Mouse (Mus musculus) forebrain, embryonic 13.5 days (tissue): ENCODE measurements around the gene Slc16a12. TPM values are rescaled to one million over a fixed set of nuclear protein-coding genes. Genes with fewer than 3 reads are reported as not detected.
"Not testable (repeated sequence)": the region's sequence is repeated elsewhere in the genome, so short reads cannot be mapped to it uniquely, and the experiment has no call there.

Source experiments
- ATAC-seq: fragments of 200-750 bp; cut with Nextera tagmentation; 2 replicates; pipeline ENCODE4 v1.8.0; 2017
- H3K27ac ChIP-seq: fragments of 300-500 bp; sonication (generic); 2 replicates; pipeline ENCODE4 v1.5.1; 2015; ENCODE audit warnings: inconsistent platforms, mild to moderate bottlenecking, moderate library complexity
- H3K27me3 ChIP-seq: fragments of 300-500 bp; sonication (generic); 2 replicates; pipeline ENCODE4 v1.6.1; 2015; ENCODE audit warnings: mild to moderate bottlenecking, inconsistent platforms
- H3K36me3 ChIP-seq: fragments of 300-500 bp; sonication (generic); 2 replicates; pipeline ENCODE4 v1.6.1; 2015; ENCODE audit warnings: mild to moderate bottlenecking, inconsistent platforms; ENCODE audit not compliant: poor library complexity, severe bottlenecking
- H3K4me1 ChIP-seq: fragments of 300-500 bp; sonication (generic); 2 replicates; pipeline ENCODE4 v1.6.1; 2015; ENCODE audit warnings: inconsistent platforms
- H3K4me2 ChIP-seq: fragments of 300-500 bp; sonication (generic); 2 replicates; pipeline ENCODE4 v1.6.1; 2015; ENCODE audit warnings: inconsistent platforms, mild to moderate bottlenecking, moderate library complexity
- H3K4me3 ChIP-seq: fragments of 300-500 bp; sonication (generic); 2 replicates; pipeline ENCODE4 v1.5.1; 2015; ENCODE audit warnings: mild to moderate bottlenecking, inconsistent platforms
- H3K9ac ChIP-seq: fragments of 300-500 bp; sonication (generic); 2 replicates; pipeline ENCODE4 v1.6.1; 2015; ENCODE audit warnings: mild to moderate bottlenecking, inconsistent platforms
- H3K9me3 ChIP-seq: fragments of 300-500 bp; sonication (generic); replicated peaks from 2 replicates; pipeline ENCODE4 v1.6.1; 2016; ENCODE audit warnings: inconsistent platforms
- WGBS: fragments of 180-500 bp; shearing (Covaris S2); methylation state at CpG from one replicate; pipeline ENCODE4 v1.1.7; 2015; 5-methylcytosine and 5-hydroxymethylcytosine counted together
- polyA plus RNA-seq: library from polyadenylated mRNA; unstranded; fragments of >200 nt; fragmentation: Nextera tagmentation; extraction: Ambion mirVana; gene quantifications from 2 replicates; pipeline ENCODE4 v1.2.1, GENCODE M21; 2015

Slc16a12 gene
- polyA plus RNA-seq, 1 experiment from 2014 or later: 1.8 TPM

DNA sequence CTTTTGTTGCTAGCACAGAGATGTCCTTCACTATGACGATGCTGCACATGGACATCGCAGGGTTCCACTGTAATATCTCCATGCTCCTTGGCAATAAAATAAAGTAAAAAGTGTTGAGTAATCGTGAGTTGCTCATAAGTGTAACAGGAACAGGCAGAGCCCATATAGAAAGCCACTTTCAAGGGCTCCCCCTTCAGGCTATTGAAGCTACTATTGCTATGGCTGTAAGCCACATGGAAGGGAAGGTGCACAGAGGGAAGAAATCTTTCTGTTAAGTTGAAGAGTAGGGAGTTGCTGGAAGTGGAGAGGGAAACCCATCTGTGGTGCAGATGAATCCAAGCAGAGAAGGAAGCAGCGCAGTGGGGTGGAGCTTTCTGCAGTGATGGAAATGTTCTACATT lies 4.1 kb upstream of the Slc16a12 start:
- WGBS: 85% methylated on average over 4 of the region's 4 CpGs
- H3K4me3 ChIP-seq: no peak overlapping the region
- ATAC-seq: no peak
- H3K27me3 ChIP-seq: peaks cover 16% of the 10 kb centered on the region
- H3K27ac ChIP-seq: no peak overlapping the region
- no peaks in the 10 kb centered on the region for H3K9me3 ChIP-seq
- no peak overlapping the region for H3K4me2 ChIP-seq
- no peaks in the 10 kb centered on the region for H3K36me3 ChIP-seq
- H3K9ac ChIP-seq: no peak overlapping the region
- peaks cover 13% of the 10 kb centered on the region; the same call in 1 of the 2 replicates for H3K4me1 ChIP-seq

DNA sequence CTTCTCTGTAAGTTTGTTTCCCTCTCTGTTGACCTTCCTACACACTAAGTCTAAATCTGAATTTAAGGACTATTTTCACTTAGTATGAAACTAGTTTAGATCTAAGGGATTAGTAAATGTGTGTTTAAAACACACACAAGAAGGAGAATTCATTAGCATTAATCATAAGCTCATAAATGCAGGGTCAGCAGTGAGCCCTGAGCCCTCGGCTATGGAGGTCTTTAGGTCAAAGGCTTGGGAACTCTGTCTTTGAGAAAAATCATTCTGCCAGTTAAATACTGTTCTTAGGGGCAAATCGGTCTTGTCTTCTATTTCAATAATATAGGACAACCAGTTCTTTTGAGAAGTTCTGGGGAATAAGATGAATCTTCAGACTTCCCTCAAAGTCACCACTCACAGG lies 1.9 kb upstream of the Slc16a12 start:
- no peak overlapping the region for H3K27ac ChIP-seq
- no peak for ATAC-seq
- H3K9me3 ChIP-seq: no peaks in the 10 kb centered on the region
- H3K4me3 ChIP-seq: no peak overlapping the region
- peaks cover 29% of the 10 kb centered on the region for H3K27me3 ChIP-seq
- no peak overlapping the region for H3K9ac ChIP-seq
- H3K4me1 ChIP-seq: peaks cover 13% of the 10 kb centered on the region; the same call in 1 of the 2 replicates
- no peaks in the 10 kb centered on the region for H3K36me3 ChIP-seq
- no peak overlapping the region for H3K4me2 ChIP-seq
- WGBS: 79% methylated on average over 2 of the region's 2 CpGs

DNA sequence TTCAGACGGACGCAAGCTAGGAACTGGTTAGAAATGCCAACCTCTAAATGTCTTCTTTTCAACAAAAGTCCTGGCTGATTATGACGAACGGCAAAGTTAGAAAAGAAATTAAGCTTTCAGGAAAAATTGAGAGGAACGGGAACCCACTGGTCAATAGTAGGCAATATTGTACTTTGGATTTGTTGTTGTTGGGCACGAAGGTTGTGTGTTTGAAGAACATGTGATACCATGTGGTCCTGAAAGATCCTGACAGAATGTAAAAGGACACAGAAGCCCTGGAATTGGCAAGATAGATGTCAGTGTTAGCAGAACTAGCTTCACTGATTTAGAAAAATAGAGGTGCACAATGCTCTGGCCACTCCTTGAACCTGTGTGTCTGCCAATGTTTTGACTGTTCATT lies 880 bp upstream of the Slc16a12 start:
- H3K9ac ChIP-seq, ATAC-seq, H3K9me3 ChIP-seq, H3K36me3 ChIP-seq, H3K27ac ChIP-seq, H3K4me3 ChIP-seq: not testable (repeated sequence)
- Histone ChIP-seq H3K27me3 (peaks cover 29% of the 10 kb centered on the region), H3K4me2 (peak overlapping the region; percentile 94; the same call in 1 of the 2 replicates), H3K4me1 (peaks cover 13% of the 10 kb centered on the region; the same call in 1 of the 2 replicates)
- 93% methylated on average over 6 of the region's 6 CpGs for WGBS

DNA sequence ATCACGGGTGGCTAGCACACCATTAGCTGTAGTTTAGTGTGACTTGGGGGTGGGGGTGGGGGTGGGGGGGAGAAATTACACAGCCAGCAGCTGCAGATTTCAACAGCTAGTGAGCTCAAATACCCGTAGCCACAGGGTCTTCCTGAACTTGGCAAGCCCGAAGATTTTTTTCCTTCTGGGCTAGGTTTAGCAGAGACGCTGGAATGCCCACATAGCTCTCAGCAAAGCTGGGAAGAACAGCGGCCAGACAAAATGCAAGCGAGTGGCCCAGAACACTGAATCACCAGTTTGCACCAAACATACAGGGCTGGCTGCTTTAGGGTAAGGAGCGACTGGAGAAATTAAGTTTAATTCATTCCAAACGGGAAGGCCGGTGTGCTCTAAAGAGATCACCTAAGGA lies 888 bp downstream of the Slc16a12 start:
- 12% methylated on average over 9 of the region's 9 CpGs for WGBS
- peak overlapping the region; percentile 94 for H3K4me2 ChIP-seq
- ATAC-seq: peak; percentile 2; the same call in 1 of the 2 replicates
- H3K4me3 ChIP-seq: peak overlapping the region; percentile 63
- no peak overlapping the region for H3K27ac ChIP-seq
- peaks cover 29% of the 10 kb centered on the region for H3K27me3 ChIP-seq
- H3K9ac ChIP-seq: peak overlapping the region; percentile 65; the same call in 1 of the 2 replicates
- H3K9me3 ChIP-seq: no peaks in the 10 kb centered on the region
- H3K4me1 ChIP-seq: peaks cover 13% of the 10 kb centered on the region; the same call in 1 of the 2 replicates
- no peaks in the 10 kb centered on the region for H3K36me3 ChIP-seq

DNA sequence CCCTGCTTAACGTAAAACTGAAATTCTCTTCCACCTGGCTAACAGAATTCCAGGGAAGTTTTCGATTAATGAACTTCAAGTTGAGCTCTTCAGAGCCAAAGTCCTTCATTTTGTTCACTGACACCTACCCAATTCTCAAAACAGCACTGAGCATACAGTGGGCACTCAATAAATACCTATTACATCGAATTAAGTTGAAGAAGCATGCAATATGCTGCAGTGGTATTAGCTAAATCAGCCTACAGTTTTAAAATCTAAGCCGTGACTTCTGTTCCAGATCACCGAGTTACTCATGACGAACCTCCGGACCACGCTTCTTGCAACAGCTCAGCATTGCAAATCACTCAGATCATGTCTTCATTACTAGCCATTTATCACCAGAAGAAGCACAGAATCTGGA lies 2.1 kb downstream of the Slc16a12 start:
- no peak for ATAC-seq
- Histone ChIP-seq H3K27ac (no peak overlapping the region), H3K9ac (no peak overlapping the region), H3K4me1 (peaks cover 13% of the 10 kb centered on the region; the same call in 1 of the 2 replicates), H3K27me3 (peaks cover 29% of the 10 kb centered on the region), H3K4me3 (no peak overlapping the region), H3K4me2 (no peak overlapping the region), H3K9me3 (no peaks in the 10 kb centered on the region), H3K36me3 (no peaks in the 10 kb centered on the region)
- 87% methylated on average over 8 of the region's 8 CpGs for WGBS

DNA sequence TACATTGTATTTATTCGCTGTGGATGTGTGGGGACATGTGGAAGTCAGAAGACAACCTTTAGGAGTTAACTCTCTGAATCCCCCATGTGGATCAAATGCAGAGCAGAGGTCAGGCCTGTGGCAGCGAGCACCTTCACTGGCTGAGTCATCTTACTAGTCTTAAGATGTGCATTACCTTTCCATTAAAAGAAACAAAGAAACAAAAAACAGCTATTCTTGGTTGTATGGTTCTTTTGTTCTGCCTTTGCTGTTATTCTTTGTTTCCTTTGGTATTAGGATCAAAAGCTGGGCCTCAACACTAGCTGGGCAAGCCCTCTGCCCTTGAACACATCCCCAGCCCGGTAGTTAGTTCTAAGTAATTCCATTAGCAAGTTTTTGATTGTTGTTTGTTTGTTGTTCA lies 9.2 kb downstream of the Slc16a12 start:
- Histone ChIP-seq H3K27me3 (no peaks in the 10 kb centered on the region), H3K4me3 (no peak overlapping the region), H3K4me2 (no peak overlapping the region), H3K27ac (no peak overlapping the region), H3K9me3 (no peaks in the 10 kb centered on the region), H3K36me3 (no peaks in the 10 kb centered on the region), H3K9ac (no peak overlapping the region), H3K4me1 (no peaks in the 10 kb centered on the region)
- no peak for ATAC-seq
- 75% methylated on average over 3 of the region's 3 CpGs for WGBS

DNA sequence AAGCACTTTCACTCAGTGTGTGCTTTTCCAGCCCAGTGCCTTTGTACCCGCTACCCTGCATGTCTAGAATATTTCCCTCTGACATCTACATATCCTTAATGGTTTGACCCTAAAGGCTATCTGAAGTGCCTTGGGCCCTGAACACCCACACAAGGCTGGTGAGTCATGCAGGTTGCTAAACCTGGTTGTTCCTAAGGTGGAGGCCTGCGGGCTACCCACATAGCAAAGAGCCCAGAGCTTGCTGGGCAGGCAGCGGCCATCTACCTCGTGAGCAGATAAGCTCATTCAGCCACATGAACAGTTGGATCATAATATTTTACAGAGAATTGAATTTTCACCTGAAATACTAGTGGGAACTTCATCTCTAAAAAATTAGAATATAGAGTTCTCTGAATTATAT lies 11.2 kb downstream of the Slc16a12 start:
- WGBS: 92% methylated on average over 4 of the region's 4 CpGs
- H3K27ac ChIP-seq: no peak overlapping the region
- H3K36me3 ChIP-seq: no peaks in the 10 kb centered on the region
- ATAC-seq: no peak
- no peaks in the 10 kb centered on the region for H3K9me3 ChIP-seq
- no peak overlapping the region for H3K4me3 ChIP-seq
- no peak overlapping the region for H3K9ac ChIP-seq
- H3K4me2 ChIP-seq: no peak overlapping the region
- no peaks in the 10 kb centered on the region for H3K27me3 ChIP-seq
- no peaks in the 10 kb centered on the region for H3K4me1 ChIP-seq

DNA sequence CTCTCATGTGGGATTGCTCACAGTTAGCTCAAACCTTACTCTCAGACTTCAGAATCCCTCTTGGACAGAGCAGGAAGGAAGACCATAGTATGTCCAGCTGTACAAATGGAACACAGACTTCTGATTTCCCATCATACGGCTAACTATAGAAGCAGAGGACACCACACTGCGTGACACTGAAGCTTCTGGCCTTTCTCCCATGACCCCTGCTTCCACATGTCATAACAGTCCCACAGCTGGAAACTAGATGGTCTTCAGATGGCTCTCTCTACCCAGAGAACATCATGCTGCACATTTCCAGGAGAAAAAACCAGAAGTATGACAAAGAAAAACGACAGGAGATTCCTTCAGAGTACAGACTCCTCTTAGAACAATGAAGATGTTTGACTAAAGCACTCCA lies 14.1 kb downstream of the Slc16a12 start:
- 80% methylated on average over 3 of the region's 3 CpGs for whole genome bisulfite sequencing
- H3K4me3 ChIP-seq: no peak overlapping the region
- H3K9me3 ChIP-seq: no peaks in the 10 kb centered on the region
- no peak overlapping the region for H3K4me2 ChIP-seq
- H3K4me1 ChIP-seq: no peaks in the 10 kb centered on the region
- H3K27me3 ChIP-seq: no peaks in the 10 kb centered on the region
- ATAC-seq: no peak
- H3K9ac ChIP-seq: no peak overlapping the region
- no peak overlapping the region; the same call in 1 of the 2 replicates for H3K27ac ChIP-seq
- no peaks in the 10 kb centered on the region for H3K36me3 ChIP-seq

DNA sequence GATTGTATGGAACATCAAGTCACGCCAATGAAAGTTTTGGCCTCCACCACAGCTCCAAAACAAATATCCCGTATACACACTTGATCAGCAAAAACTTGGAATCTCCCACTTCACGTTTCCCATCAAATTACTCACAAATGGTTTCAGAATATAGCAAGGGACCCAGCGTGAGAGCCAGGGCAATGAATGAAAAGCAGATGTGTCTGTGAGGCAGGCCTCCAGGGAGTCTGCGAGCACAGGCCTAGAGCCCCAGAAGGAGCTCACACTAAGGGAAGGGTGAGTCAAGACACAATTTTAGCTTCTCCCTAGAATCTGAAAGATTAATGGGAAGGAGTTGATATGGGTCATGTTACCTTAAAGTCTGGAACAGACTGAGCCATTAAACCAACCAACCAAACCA lies 15.7 kb downstream of the Slc16a12 start:
- Histone ChIP-seq H3K4me1 (no peaks in the 10 kb centered on the region), H3K9me3 (no peaks in the 10 kb centered on the region), H3K36me3 (no peaks in the 10 kb centered on the region), H3K4me2 (no peak overlapping the region), H3K4me3 (no peak overlapping the region), H3K27me3 (no peaks in the 10 kb centered on the region), H3K27ac (no peak overlapping the region), H3K9ac (no peak overlapping the region)
- 86% methylated on average over 5 of the region's 5 CpGs for WGBS
- ATAC-seq: no peak

DNA sequence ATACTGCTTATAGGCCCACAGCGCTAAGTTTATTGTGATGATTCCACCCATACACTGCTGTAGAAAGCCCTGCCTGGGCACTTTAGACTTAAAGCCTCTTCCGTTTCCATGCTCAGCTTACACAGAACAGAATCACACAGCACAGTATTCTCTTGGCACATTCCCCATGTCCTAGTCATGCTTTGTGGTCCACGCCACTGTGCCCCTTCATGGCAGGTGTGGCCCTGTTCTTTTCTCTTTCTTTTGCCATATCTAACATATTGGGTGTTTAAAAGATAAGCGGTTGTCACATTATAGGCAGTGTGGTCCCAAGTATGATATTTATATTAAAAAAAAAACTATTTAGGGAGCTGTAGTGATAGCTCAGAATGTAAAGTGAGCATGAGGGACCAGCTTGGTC lies 16.5 kb downstream of the Slc16a12 start:
- no peak overlapping the region for H3K4me3 ChIP-seq
- H3K27me3 ChIP-seq: no peaks in the 10 kb centered on the region
- ATAC-seq: no peak
- H3K4me1 ChIP-seq: no peaks in the 10 kb centered on the region
- no peaks in the 10 kb centered on the region for H3K36me3 ChIP-seq
- H3K9me3 ChIP-seq: no peaks in the 10 kb centered on the region
- WGBS: 93% methylated on average over 4 of the region's 4 CpGs
- no peak overlapping the region for H3K27ac ChIP-seq
- H3K4me2 ChIP-seq: no peak overlapping the region
- no peak overlapping the region for H3K9ac ChIP-seq

DNA sequence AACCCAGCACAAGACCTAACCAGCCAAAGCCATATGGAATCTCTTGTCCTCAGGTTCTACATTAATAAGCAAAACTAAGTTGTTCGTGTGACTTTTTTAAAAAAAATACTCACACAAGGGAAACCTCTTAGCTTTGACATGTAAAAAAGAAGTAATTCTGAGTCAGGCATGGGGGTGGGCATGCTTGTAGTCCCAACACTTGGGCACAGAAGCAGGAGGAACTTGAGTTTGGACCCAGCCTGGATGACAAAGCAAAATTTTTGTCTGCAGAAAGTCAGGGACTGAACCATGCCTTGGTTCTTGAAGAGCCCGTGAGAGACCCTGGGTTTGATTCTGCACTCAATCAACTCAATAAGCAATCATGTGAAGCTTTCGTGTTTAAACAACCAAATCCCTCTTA lies 17.6 kb downstream of the Slc16a12 start:
- no peak overlapping the region for H3K4me2 ChIP-seq
- H3K9ac ChIP-seq: no peak overlapping the region
- no peak overlapping the region for H3K27ac ChIP-seq
- H3K27me3 ChIP-seq: no peaks in the 10 kb centered on the region
- H3K9me3 ChIP-seq: no peaks in the 10 kb centered on the region
- H3K4me3 ChIP-seq: no peak overlapping the region
- ATAC-seq: no peak
- H3K4me1 ChIP-seq: no peaks in the 10 kb centered on the region
- 88% methylated on average over 3 of the region's 3 CpGs for WGBS
- H3K36me3 ChIP-seq: no peaks in the 10 kb centered on the region

DNA sequence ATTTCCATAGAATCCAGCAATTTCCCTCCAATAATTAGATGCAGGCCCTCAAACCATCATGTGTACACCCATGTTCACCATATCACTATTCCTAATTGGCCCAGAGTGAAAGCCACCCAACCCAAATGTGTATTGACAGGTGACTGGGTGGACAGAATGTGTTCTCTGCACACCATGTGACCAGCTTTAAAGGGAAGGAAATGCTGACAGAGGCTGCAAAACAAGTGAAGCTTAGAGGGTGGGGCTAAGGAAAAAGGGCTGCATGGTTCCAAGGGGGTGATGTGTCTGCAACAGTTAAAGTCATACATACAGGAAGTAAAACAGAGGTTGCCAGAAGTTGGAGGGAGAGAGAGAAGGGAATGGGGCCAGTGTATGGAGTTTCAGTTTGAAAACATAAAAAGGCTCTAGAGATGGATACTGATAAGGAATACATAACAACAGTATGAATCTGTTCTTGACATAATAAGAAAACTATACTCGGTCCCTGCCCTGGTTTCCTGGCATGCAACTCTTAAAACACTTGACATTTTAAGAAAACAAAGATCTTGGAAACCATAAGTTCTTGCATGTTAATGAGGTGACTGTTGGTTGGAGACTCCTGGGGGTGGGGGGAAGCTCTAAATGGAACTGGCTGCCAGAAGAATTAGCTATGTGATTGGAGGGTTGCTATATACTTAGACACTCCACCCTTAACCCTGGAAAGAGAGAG lies 20.7 kb downstream of the Slc16a12 start:
- ATAC-seq: no peak
- Histone ChIP-seq H3K4me1 (no peaks in the 10 kb centered on the region), H3K9ac (no peak overlapping the region), H3K4me2 (no peak overlapping the region), H3K9me3 (no peaks in the 10 kb centered on the region), H3K27me3 (no peaks in the 10 kb centered on the region), H3K4me3 (no peak overlapping the region), H3K27ac (no peak overlapping the region), H3K36me3 (no peaks in the 10 kb centered on the region)
- 64% methylated on average over 1 of the region's 1 CpGs for WGBS

DNA sequence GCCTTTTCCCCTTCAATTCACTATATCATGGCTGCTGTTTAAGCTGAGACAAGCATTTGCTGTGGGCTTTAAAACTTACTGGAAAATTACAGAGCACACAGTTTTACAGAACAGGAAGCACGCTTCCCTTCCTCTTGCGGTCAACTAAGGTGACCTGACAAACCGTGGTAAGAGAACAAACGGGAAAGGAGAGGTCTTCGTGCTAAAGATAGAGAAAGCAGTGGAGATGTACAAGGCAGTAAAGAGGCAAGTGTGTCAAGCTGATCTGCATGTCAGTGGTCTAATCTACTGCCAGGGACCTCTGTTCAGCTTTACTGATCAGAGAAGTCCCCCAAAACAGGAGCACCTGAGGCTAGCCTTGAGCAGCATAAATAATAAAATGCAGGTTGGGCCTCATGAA lies 21.7 kb downstream of the Slc16a12 start:
- WGBS: 90% methylated on average over 5 of the region's 5 CpGs
- no peak overlapping the region for H3K4me3 ChIP-seq
- ATAC-seq: no peak

More for the DNA sequence above, 21.7 kb downstream of the Slc16a12 start:
- Histone ChIP-seq H3K36me3 (no peaks in the 10 kb centered on the region), H3K27me3 (no peaks in the 10 kb centered on the region), H3K9me3 (no peaks in the 10 kb centered on the region), H3K27ac (no peak overlapping the region), H3K4me2 (no peak overlapping the region), H3K9ac (no peak overlapping the region), H3K4me1 (no peaks in the 10 kb centered on the region)
